Mouse (Mus musculus): ENCODE results near the gene Nde1. TPM values are rescaled to one million over a fixed set of nuclear protein-coding genes. Genes with fewer than 3 reads are reported as not detected.
"Not testable (repeated sequence)": the region's sequence is repeated elsewhere in the genome, so short reads cannot be mapped to it uniquely, and the experiment has no call there.

Nde1 gene
- polyA plus RNA-seq (2012; rRNA removed), result 24.7 and 29.1 TPM in 2 replicates

GRCm38 (mm10) chr16:14162988-14163416 lies at the start of gene Nde1, which contains the start of gene Marf1:
TSS of gene Nde1 (plus strand) at chr16:14163275.
TSS of gene Marf1 (minus strand) at chr16:14163351.
- WGBS, result under 1% methylated on average over 43 of the region's 43 CpGs
- DNase-seq (ENCODE audit: low read depth, low spot score), result peak; percentile 87

DNA sequence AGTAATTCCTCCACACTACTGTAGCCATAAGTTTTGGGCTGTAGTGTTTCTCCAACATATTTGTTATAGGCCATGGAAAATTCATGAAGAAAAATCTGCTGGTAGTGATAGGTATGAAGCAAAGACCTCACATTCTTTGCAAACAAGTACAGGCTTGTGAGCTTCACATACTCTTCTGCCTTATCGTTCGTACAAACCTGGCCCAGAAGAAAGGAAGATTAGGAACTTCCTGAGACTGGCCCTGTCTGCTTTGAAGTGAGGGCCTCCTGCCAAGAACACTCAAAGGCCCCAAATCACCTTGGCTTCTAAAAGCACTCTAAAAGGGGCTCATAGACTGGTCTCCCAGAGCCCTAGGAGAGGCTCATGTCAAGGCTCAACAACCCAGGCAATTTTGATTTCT lies 45.8 kb upstream of the Nde1 start:
- DNase-seq (ENCODE audit: low read depth, low spot score), result no peak
- WGBS, result 75% methylated on average over 2 of the region's 2 CpGs

DNA sequence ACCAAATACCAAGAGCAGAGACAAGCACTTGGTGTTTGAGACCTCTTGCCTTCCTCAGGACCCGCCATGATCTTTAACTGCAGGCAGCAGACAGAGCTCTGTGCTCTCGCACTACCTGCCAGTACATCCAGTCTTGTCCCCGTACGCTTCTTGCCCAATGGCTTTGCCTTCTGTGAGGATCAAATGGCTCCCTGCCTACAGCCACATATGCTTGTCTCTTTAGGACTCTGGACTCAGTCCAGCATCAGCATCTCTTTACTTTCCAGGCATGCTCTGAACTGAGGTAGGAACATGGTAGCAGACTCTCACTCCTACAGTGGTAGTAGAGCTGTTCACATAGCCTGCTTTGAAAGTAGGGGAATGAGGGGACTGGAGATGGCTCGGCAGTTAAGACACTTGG lies 42.1 kb upstream of the Nde1 start:
- WGBS, result 94% methylated on average over 5 of the region's 5 CpGs

GRCm38 (mm10) chr16:14121563-14121962 lies 41.5 kb upstream of the Nde1 start:
- 97% methylated on average over 7 of the region's 7 CpGs for WGBS
- DNase-seq (ENCODE audit: low read depth, low spot score), result no peak

More for the DNA sequence above, 42.1 kb upstream of the Nde1 start:
- no peak for DNase-seq (ENCODE audit: low read depth, low spot score)

- no peak for DNase-seq (ENCODE audit: low read depth, low spot score)
Measured at GRCm38 (mm10) chr16:14122586-14122985, 40.5 kb upstream of the Nde1 start.

- no peak for DNase-seq (ENCODE audit: low read depth, low spot score)
- 90% methylated on average over 2 of the region's 2 CpGs for WGBS
Measured at GRCm38 (mm10) chr16:14123901-14124300, 39.2 kb upstream of the Nde1 start.

DNA sequence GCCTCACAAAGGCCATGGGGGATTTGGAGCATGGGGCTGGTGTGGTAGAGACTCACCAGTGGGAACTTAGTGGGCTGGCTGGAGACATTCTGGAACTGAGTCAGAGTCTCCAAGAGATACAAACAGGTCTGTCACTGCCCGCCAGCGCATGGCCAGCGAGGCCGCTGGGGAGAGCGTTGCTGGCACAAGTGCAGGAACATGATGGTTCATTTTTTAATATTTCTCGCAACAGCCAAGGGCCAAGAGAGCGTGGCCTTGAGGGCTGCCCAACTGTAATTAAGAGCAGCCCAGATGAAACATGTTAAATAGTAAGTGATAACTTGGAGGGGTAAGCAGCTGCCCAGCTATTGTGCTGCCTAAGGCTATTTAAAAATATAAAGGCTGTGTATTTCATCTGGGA lies 38.4 kb upstream of the Nde1 start:
- no peak for DNase-seq (ENCODE audit: low read depth, low spot score)
- WGBS, result 97% methylated on average over 7 of the region's 7 CpGs

GRCm38 (mm10) chr16:14125253-14125652 lies 37.8 kb upstream of the Nde1 start:
- DNase-seq (ENCODE audit: low read depth, low spot score), result no peak
- 88% methylated on average over 1 of the region's 1 CpGs for WGBS

DNA sequence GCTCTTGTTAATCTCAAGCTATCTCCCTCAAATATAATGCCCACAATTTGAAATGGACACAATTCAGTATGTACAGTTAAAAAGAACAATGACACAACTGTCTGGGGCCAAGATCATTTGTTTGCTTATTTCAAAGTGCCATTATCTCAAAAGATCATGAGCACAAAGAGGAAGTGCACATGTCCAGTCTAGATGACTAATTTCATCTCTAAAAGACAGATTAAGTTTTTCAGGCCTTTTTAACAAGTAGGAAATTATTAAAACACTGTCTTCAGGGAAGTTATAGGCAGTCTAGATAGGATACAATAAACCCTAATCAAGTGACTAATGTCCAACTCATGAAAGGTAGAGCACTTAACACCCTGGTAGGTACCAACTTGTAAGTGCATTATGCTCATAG lies 34.1 kb upstream of the Nde1 start:
- no peak for DNase-seq (ENCODE audit: low read depth, low spot score)

DNA sequence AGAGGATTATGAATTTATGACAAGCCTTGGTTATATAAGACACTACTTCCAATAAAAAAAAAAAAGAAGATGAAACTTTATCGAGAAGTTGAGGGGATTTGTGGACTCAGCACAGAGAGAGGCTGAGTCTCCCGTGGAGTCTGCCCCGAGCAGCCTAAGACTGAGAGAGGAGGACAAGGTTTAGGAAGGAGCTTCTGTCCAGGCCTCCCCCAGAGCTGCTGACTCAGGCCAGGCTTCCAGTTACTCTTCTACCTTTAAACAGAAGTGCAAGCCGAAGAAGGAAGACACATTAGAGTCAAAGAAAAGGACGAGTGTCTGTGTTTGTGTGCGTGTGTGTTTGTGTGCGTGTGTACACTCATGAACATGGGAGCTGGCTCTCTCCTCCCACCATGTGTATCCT lies 32.3 kb upstream of the Nde1 start:
- no peak for DNase-seq (ENCODE audit: low read depth, low spot score)
- 92% methylated on average over 7 of the region's 7 CpGs for WGBS

DNA sequence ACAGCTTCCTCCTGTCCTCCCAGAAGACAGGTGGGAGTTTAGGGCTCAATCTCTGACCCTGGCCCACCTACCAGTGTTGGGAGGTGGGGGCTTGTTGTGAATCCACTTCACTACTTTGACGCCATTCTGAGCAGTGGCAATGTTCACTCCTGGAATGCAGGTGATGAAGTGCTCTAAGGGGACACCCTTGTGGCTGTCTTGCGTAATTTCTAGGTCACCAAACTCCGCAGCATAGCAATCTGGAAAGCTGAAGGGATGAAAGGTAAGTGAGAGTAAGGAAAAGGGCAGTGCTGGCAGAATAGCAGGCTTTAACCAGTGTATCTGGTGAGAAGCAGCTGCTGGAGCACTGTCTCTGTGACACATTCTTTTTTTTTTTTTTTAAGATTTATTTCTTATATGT lies 31.7 kb upstream of the Nde1 start:
- DNase-seq (ENCODE audit: low read depth, low spot score), result no peak
- 87% methylated on average over 3 of the region's 3 CpGs for WGBS

DNA sequence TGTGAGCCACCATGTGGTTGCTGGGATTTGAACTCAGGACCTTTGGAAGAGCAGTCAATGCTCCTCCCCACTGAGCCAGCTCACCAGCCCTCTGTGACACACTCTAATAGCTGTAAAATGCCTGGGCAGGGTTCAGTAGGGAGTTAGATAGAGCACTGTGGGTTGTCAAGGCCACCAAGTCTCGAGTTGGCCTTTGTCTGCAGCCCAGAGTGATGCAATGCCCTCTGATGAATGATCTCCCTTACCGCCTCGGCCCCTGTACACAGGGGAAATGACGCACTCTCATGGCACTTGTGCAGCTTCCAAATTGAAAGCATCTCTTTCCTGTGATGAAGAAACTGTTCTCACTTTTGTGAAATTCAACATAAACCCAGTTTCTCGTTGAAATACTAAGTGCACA lies 31.2 kb upstream of the Nde1 start:
- 70% methylated on average over 5 of the region's 5 CpGs for WGBS
- DNase-seq (ENCODE audit: low read depth, low spot score), result no peak

GRCm38 (mm10) chr16:14135014-14135413 lies 28.1 kb upstream of the Nde1 start:
- 79% methylated on average over 2 of the region's 2 CpGs for WGBS
- DNase-seq (ENCODE audit: low read depth, low spot score), result no peak

DNA sequence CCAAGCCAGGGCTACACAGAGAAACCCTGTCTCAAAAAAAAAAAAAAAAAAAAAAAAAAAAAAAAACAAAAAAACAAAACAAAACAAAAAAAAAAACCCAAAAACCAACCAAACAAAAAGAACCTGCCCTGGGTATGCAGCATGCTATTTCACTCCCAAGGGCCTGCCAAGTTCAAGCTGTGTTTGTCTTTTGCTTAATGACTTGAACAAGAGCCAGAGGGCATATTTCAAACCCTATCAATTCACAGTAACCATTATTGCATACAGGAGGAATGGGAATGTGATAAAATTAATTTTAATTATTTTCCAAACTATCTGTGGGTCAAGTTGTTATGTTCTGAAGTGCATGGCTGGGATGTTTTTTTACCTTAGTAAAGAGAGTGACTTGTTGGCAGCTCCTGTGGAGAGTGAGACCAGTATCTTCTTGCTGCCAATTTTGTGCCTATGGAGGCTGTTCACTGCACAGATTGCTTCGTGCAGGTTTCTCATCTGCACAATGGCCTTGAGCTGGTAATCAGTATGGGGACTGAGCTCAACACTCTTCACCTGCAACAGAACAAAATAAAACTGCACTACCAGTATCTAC lies 25.0 kb upstream of the Nde1 start:
- WGBS, result 29% methylated on average over 1 of the region's 1 CpGs
- no peak for DNase-seq (ENCODE audit: low read depth, low spot score)

DNA sequence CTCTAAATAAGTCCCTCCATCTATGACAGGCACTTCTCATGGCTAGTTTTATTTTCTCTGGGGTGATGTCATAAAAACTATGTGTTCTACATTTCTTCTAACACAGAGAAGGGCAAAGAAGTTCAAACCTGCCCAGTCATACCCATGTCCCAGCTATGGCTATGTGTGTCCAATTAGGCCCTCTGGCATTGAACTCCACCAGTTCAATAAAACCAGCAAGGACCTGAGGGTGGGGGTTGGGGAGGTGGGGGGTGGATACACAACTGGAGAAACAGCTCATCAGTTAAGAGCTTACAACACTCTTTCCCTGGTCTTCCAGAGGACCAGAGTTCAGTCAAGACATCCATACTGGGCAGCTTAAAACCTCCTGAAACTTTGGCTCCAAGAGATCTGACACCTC lies 24.0 kb upstream of the Nde1 start:
- no peak for DNase-seq (ENCODE audit: low read depth, low spot score)

- WGBS, result 65% methylated on average over 3 of the region's 3 CpGs
- DNase-seq (ENCODE audit: low read depth, low spot score), result no peak
Measured at GRCm38 (mm10) chr16:14143298-14143697, 19.8 kb upstream of the Nde1 start.

GRCm38 (mm10) chr16:14147712-14148111 lies 15.4 kb upstream of the Nde1 start:
- DNase-seq (ENCODE audit: low read depth, low spot score), result no peak

DNA sequence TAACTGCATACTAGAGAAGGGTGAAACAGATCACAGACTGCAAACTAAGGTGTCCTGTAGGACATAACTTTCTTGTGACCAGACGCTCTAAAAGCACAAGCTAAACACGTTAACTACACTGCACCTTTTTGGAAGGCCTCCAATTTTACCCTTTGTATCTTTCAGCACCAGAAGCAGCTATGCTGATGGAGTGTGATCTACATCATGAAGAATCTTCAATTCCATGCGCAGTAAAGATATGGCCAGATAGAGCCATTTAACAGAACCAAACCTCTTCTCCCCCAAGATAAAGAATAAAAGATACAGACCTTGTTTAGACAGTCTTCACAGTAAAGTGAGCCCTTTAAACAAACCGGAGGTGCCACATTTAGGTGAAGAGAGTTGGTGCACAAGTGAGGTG lies 11.4 kb upstream of the Nde1 start:
- 89% methylated on average over 4 of the region's 4 CpGs for WGBS
- no peak for DNase-seq (ENCODE audit: low read depth, low spot score)

DNA sequence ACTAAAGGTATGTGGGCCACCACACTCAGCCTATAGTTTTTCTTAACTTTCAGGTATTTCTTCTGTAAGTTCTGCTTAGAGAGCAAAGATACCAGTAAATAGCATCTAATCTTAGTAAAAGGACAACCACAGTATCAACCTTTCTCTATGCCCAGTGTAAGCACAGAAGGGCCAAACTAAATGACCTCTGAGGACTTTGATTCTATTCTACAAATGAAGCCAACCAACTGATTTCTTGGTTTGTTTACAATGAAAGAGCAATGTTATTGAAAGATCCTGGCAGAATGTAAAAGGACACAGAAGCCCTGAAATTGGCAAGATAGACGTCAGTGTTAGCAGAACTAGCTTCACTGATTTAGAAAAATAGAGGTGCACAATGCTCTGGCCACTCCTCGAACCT lies 7.4 kb upstream of the Nde1 start:
- 50% methylated on average over 1 of the region's 2 CpGs for WGBS
- not testable (repeated sequence) for DNase-seq (ENCODE audit: low read depth, low spot score)

- WGBS, result 86% methylated on average over 6 of the region's 6 CpGs
- DNase-seq (ENCODE audit: low read depth, low spot score), result no peak
Measured at GRCm38 (mm10) chr16:14156312-14156711, 6.8 kb upstream of the Nde1 start.

- WGBS, result 1% methylated on average over 7 of the region's 7 CpGs
- no peak for DNase-seq (ENCODE audit: low read depth, low spot score)
Measured at GRCm38 (mm10) chr16:14158536-14158935, 4.5 kb upstream of the Nde1 start.
